Mouse (Mus musculus): ENCODE results near the gene Scn4a.

GRCm38 (mm10) chr11:106381011-106381410, 27.9 kb upstream of the Scn4a start:
- TF ChIP-seq CTCF (IDR thresholded peaks at IDR 0.05; ENCODE audit: borderline replicate concordance, control insufficient read depth, extremely low read depth, insufficient read depth, low read length, poor library complexity): no peak
- TF ChIP-seq POLR2A (IDR thresholded peaks at IDR 0.05; ENCODE audit: control insufficient read depth, extremely low read depth, insufficient read depth, low read length, poor library complexity): no peak
